Mouse (Mus musculus) WW6 (cell line): Measurements from ENCODE around the gene Aldh4a1.

Experiments
- DNase-seq: peaks from one replicate; pipeline ENCODE4 v3.0.0-alpha.2; 2013; ENCODE audit warnings: low read depth, low spot score

Gene Aldh4a1

DNA sequence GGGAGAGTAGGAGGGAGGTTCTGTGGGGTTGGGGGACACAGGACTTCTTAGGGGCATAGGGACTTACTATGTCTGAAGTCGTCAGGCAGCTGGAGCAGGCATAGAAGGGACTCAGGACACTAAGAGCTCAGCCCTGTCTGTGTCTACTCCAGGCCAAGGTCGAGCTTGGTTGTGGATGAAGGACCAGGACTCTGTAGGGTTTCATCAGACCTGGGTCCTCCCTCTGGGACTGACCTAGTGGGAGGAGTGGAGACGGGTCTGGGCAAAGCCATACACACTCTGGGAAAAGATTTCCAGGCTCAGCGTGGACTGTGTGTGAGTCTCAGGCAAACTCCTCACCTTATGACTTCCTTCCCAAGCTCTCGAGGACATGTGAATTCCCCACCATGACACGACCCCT, 2.9 kb upstream of the Aldh4a1 start:
- DNase-seq, result no peak

- no peak for DNase-seq
These were observed 909 bp downstream of the Aldh4a1 start for GRCm38 (mm10) chr4:139623434-139624115.

DNA sequence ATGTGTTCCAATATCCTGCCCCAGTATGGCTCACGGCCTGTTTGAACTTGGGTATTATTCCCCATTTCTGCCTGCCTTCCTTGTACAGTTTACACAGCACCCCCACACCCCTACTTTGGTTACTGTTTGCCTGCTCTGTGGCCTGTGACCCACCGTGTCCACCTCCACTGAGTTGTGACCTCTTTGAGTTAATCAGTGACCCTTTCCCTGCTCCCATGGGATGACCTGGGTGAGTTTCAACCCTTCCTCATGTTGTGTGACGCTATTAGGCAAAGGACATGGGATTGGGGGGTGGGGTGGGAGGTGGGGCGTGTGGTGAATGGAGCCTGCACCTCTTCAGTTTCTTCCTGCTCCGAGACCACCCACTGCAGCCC, 1.4 kb downstream of the Aldh4a1 start:
- no peak for DNase-seq

- no peak for DNase-seq
These were observed 2.0 kb downstream of the Aldh4a1 start for GRCm38 (mm10) chr4:139624706-139625105.

DNA sequence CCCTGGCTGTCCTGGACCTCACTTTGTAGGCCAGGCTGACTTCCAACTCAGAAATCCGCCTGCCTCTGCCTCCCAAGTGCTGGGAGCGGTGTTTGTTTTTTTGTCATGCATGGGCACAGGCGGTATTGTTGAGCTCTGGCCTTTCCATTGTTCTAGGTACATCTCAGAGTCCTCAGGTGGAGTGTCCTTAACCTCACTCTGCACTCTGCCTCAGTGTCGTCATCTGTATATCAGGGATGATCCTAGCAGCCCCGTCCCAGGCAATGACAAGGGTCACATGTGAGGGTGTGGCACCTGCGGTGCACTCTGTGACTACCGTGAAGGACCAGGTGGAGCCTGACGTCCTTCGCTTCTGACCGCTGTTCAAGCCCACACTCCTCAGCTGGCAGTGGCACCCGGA, 4.7 kb downstream of the Aldh4a1 start:
- no peak for DNase-seq

- no peak for DNase-seq
These were observed 7.5 kb downstream of the Aldh4a1 start for GRCm38 (mm10) chr4:139630171-139630570.

DNA sequence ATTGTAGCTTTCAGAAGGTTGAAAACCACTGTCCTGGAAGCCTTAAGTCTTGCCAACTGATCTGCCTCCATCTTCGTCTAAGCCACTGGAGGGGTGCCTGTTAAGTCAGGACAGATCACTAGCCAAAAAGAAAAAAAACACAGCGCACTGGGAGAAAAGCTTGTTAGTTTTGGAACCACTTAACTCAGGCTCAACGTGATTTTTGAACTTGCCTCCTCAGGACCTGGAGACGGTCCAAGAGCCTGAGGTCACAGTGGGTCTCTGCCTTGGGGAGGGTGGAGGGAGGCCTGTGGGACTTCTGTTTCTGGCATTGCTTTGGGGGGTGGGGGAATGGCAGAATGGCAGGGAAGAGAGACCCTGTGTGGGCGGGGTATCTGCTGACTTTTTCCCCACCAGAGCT, 8.5 kb downstream of the Aldh4a1 start:
- no peak for DNase-seq

DNA sequence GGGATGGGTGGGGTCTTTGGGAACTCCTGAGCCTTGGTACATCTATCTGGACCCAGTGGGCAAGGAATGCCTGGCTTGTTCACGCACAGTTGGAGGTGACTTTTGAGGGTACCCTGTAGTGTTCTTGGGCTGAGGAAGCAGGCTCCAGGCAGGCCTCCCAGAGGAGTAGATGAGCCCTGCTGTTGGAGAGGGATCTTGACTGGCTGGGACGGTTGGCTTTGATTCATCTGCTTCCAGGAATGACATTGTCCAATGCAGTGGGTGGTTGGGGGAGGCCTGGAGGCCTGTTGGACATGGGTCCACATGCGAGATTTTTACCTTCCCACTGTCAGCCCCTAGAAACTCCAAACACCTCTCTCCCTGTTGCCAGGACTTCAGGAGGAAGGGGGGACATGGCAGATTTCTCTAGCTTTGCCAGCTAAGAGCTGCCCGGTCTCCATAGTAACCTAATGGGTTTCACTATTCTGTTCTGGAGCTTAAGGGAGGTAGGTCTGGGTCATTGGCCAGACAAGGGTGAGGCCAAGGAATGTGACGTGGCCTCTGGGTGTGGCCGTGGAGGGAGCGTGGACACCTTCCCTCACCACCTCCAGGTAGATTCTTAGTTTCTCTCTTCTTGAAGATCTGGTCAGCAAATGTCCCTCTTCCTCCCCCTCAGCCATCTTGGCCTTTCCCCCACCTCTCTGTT, 9.0 kb downstream of the Aldh4a1 start:
- DNase-seq, result no peak

GRCm38 (mm10) chr4:139632254-139632580, 9.6 kb downstream of the Aldh4a1 start:
- DNase-seq, result no peak

- no peak for DNase-seq
These were observed 13.7 kb downstream of the Aldh4a1 start for GRCm38 (mm10) chr4:139636373-139636772.

DNA sequence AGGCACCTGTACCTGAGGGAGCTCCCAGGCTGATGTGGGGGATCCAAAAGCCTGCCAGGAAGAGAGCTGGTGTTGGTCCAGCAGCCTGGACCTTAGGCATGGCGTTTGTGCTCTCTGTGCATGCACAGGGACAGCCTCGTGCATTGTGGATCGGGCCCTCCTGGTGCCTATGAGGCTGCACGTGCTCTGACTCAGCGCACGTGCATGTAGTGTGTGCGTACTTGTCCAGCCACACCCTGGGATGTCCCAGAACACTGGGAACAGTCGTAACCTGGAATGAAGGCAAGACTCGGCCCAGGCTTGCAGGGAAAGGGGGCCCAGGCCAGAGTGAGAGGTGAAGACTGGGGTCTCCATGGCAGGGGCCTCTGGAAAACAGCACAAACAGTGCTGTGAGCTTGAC, 15.2 kb downstream of the Aldh4a1 start:
- no peak for DNase-seq

DNA sequence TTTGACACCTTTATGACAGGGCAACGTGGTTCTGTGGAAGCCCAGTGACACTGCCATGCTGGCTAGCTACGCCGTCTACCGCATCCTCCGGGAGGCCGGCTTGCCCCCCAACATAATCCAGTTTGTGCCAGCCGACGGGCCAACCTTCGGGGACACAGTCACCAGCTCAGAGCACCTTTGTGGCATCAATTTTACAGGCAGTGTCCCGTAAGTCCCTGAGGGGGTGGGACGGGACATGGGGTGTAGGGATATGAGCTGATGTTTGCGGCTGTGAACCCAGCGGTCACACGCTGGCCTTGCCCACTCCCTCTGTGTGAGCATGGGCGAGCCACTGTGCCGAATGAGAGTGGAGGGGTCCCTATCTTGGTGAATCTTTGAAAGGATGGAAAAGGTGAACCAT, 15.7 kb downstream of the Aldh4a1 start:
- no peak for DNase-seq

- DNase-seq, result no peak
These were observed 17.1 kb downstream of the Aldh4a1 start for GRCm38 (mm10) chr4:139639801-139640200.

DNA sequence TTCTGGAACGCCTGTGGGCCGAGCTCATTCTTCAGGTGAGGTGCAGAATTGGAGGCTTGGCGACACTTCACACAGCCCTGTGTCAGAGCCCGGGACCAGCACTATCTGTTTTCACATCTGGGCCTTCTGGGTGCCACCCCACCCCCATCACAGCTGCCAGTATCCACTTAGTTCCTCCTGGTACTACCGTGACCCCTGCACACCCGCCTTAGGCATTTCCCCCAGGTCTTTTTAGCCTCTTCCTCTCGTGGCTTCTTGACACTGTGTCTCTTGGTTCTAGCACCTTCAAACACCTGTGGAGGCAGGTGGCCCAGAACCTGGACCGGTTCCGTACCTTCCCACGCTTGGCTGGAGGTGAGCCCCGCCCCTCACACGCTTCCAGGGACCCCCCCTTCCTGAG, 17.7 kb downstream of the Aldh4a1 start:
- no peak for DNase-seq

GRCm38 (mm10) chr4:139640775-139641174, 18.1 kb downstream of the Aldh4a1 start:
- DNase-seq, result no peak

- DNase-seq, result peak; percentile 66
These were observed 19.3 kb downstream of the Aldh4a1 start for GRCm38 (mm10) chr4:139641829-139642425.

DNA sequence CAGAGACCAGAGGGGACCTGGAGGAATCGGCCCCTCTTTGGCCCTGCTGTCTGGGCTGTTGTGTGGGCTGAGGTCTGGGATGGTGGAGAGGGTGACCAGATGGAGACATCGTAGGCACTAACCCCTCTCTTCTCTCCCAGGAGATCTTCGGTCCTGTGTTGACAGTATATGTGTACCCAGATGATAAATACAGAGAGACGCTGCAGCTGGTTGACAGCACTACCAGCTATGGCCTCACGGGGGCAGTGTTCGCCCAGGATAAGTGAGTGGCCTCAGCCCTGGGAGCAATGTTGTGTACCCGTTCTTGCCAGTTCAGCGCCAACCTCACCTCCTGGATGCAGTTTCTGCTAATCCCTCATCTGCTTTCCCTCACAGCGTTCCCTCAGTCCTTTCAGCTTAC, 21.3 kb downstream of the Aldh4a1 start:
- DNase-seq, result no peak

- DNase-seq, result no peak
These were observed 24.2 kb downstream of the Aldh4a1 start for GRCm38 (mm10) chr4:139646916-139647315.

DNA sequence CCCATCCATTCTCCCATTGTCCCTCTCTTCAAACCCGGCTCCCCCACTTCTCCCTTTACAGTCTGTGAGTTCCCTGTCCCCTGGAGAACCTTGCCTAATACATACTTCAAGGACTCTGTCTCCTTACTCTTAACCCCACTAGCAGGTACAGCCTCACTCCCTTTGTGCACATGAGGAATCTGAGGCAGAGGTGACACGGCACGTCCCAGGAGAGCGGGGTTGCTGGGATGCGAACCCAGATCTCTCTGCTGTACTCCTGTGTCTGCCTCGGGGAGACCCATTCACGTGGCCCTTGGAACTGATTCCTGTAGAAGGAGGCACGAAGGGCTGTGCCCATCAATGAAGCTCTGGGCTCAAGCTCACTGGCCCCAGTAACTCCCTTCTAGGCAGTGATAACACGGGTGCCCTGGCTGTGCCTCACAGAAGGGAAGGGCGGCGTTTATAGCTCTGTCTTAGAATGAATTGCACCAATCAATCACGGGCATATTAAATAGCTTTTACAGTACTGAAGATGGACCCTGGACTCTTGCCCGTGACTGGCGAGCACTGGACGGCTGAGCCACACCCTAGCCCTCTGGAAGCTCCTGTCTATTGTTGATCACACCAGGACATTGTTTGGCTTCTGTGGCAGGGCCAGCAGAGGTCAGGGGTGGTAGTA, 27.5 kb downstream of the Aldh4a1 start:
- DNase-seq, result no peak

DNA sequence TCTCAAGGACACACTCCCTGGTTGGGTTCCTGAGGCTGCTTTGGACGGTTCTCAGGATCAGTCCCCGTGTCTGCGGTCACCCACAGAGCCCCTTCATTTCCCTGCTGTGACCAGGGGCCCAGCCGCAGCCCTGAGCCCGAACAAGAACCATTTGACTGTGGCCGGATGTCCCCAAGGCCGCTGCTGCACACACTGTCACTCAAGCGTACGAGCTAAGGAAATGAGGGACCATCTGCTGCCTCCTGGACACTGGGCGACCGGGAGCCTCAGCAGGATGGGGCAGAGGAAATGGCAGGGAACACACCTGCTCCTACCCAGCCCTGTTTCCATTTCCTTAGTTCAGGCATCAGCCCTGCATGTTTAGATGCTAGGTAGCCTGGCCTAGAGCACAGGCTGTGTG, 28.2 kb downstream of the Aldh4a1 start:
- no peak for DNase-seq

DNA sequence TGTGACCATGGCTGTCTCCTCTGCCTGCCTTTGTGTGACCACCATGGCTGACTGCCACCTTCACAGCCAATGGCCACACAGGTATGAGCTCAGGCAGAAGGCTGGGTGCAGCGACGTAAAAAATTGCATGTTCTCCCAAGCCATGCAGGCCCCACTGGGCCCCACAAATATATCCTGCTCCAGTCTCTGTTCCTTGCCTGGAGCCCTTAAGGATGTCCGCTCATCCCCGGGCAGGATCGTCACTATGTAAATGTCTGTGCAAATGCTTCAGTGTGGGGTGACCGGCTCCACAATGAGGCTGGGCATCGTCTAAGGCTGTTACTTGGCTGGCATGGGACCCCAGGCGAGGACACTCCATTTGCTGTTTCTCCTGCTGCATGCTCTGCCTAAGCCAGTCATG, 30.6 kb downstream of the Aldh4a1 start, which contains the start of gene Tas1r2:
Gene Tas1r2 (plus strand): TSS at position 301 of the 400 bp plus-strand sequence.
- no peak for DNase-seq

DNA sequence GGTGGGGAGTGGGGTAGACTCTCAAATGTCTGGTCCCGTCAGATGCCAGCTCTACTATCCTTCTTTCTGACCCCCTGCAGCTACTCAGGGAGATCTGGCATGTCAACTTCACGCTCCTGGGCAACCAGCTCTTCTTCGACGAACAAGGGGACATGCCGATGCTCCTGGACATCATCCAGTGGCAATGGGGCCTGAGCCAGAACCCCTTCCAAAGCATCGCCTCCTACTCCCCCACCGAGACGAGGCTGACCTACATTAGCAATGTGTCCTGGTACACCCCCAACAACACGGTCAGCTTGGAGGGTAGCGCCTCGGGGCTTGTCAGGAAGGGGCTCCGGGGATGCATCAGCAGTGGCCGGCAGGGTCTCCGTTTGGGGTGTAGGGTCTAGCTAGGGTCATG, 39.2 kb downstream of the Aldh4a1 start:
- DNase-seq, result no peak

- DNase-seq, result no peak
These were observed 45.0 kb downstream of the Aldh4a1 start for GRCm38 (mm10) chr4:139667632-139668031.
